Mouse (Mus musculus): ENCODE results near the gene Gzme.
A peak's percentile ranks its signal among the peaks of the same experiment; 100 is the strongest.
"Not testable (repeated sequence)": the region's sequence is repeated elsewhere in the genome, so short reads cannot be mapped to it uniquely, and the experiment has no call there.

Gzme gene

DNA sequence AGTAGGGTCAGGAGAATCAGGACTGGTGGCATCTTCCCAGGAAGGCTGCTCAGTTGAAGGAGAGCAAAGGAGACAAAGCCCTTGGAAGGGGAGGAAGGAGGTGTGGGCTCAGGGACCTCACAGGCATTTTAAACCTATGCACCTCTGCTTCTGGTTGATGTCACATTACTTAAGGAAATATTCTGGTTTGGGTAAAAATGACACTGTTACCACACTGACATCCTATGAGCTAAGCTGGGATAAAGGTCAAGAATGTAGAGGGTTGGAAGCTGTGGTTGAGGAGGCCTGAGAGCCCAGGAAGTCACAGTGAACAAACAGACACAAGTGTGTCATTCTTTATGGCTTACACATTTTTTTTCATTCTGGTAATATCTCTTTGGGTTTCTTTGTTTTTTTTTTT is at the start of gene Gzme:
TSS of gene Gzme (minus strand) at position 101 of the 400 bp plus-strand sequence.
- no peak for DNase-seq (ENCODE audit: low spot score)

DNA sequence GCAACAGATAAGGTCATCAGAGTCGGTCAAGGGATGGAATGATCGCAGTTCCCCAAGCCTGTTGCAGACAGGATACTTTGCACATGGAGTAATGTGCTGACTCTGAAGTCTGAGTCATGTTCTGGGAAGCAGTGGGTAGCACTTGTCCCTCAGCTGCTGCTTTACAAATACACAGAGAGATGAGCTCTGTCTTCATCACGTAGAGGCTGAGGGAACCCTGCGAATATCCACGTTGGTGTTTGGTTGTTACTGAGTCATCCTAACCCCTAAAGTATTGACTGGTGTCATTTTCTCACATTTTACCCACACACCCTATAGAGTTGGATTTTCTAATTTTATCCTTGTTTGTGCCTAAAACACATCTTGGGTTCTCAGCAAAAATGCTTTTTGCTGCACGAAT is 47.6 kb upstream of the Gzme start:
- peak; percentile 14 for DNase-seq (ENCODE audit: low spot score)

DNA sequence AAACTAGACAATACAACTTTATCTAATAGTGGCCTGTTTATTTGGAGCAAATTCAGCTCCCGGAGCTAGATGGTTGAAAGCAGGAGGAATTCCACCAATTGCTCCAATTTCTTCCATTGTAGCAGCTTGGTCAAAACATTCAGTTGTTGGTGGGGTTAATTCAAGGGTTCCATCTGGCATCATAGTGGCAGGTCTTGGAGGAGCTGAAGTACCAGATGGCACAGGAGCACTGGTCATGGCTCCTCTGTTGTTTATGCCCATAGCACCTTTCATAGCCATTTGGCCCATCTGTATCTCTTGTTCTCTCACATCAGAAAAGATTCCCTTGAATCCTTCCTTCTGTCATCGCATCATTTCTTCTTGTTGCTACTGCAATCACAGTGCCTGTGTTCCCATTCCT is 41.7 kb upstream of the Gzme start:
- no peak for DNase-seq (ENCODE audit: low spot score)

DNA sequence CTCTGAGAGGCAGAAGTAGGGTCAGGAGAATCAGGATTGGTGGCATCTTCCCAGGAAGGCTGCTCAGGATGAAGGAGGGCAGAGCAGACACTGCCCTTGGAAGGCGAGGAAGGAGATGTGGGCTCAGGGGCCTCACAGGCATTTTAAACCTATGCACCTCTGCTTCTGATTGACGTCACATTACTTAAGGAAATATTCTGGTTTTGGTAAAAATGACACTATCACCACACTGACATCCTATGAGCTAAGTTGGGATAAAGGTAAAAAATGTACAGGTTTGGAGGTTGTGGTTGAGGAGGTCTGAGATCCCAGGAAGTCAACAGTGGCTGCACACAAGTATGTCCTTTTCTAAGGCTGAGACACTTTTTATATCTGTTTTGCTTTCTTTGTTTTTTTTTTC is 39.1 kb upstream of the Gzme start, which contains the start of gene Gzmg:
TSS of gene Gzmg (minus strand) at position 101 of the 400 bp plus-strand sequence.
- not testable (repeated sequence) for DNase-seq (ENCODE audit: low spot score)

DNA sequence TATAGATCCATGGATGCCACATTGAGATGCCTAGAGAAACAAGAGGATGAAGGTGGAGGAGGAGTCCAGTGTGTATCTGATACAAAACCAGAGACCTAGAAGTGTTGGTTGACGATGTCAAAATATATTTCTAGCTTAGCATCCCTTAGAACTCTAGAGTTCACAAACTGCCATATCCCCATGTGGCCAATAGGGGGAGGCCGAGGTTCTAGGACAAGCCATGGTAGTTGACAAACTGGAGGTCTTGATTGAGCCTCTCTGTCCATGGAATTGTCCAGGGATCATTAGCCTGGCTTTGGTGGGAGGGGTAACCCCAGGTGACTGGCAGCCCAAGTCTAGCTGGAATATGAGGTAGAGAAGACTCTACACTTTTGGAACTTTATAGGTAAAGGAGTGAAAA is 34.9 kb upstream of the Gzme start:
- DNase-seq (ENCODE audit: low spot score): no peak

DNA sequence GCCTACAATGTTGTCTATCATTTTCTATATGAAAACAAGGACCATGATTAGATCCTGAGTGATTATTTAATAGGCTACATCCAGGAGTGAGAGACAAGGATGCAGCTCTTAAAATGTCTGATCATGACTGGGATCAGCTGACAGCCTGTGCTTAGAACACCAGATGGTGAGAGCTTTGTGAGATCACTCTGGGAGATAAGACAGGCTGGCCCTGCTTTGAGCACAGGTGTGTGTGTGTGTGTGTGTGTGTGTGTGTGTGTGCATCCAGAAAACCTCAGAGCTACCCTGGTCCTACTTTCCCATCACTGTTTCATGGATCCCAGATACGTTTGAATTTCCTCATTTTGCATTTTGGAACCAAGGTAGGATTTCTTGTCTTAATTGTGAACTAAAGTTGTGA is 13.2 kb upstream of the Gzme start:
- DNase-seq (ENCODE audit: low spot score): not testable (repeated sequence)

DNA sequence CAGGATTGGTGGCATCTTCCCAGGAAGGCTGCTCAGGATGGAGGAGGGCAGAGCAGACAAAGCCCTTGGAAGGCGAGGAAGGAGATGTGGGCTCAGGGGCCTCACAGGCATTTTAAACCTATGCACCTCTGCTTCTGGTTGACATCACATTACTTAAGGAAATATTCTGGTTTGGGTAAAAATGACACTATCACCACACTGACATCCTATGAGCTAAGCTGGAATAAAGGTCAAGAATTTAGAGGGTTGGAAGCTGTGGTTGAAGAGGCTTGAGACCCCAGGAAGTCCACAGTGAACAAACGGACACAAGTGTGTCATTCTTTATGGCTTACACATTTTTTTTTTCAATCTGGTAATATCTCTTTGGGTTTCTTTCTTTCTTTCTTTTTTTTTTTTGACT is 12.1 kb upstream of the Gzme start, which contains the start of gene Gzmd:
TSS of gene Gzmd (minus strand) at position 101 of the 400 bp plus-strand sequence.
- not testable (repeated sequence) for DNase-seq (ENCODE audit: low spot score)

DNA sequence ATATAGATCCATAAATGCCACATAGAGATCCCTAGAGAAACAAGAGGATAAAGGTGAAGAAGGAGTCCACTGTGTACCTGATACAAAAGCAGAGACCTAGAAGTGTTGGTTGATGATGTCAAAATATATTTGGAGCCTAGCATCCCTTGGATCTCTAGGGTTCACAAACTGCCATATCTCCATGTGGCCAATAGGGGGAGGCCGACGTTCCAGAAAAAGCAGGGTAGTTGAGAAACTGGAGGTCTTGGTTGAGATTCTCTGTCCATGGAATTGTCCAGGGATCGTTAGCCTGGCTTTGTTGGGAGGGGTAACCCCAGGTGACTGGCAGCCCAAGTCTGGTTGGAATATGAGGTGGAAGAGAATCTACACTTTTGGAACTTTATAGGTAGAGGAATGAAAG is 7.9 kb upstream of the Gzme start:
- DNase-seq (ENCODE audit: low spot score): no peak

DNA sequence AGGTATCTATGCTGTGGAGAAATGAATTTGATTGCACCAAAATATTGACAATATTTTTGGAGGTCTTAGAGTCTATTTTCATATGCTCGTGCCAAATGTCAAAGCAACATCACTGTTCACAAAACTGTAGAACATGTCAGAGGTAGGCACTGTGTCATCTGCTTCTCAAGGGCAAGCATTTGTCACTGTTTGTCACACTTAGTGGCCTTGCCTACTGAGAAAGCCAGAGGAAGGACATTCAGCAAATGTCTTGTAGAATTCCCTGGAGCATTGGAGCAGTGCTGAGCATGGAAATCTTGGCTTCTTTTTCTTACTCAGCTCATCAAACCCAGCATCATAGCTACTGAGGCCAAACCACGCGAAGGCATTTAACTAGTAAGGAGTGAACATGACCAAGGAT is 3.1 kb upstream of the Gzme start:
- no peak for DNase-seq (ENCODE audit: low spot score)

DNA sequence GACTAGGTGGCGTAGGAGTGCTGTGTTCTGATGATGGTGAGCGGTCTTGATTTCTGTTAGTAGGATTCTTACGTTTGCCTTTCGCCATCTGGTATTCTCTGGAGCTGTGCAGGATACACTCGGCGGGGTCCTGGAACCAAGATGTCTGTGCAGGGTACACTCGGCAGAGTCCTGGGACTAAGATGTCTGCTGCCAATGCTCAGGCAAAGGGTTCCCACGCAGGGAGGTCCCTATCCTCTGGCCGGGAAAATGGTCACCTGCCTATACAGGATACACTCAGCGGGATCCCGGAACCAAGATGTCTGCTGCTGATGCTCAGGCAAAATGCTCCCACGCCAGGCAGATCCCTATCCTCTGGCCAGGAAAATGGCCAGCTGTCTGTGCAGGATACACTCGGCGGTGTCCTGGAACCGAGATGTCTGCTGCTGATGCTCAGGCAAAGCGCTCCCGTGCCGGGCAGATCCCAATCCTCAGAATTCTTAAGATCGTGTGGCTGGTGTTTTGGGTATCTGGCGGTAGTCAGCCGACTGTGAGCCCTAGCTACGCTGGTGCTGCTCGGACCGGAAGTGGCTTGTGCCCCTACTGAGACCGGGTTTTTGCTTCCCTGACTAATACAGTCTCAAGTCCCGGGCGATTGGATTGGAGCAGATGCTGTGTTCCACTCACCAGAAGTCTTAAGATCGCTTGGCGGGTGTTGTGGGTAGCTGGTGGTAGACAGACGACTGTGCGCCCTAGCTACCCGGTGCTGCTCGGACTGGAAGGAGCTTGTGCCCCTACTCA is 4.7 kb downstream of the Gzme start:
- DNase-seq (ENCODE audit: low spot score): not testable (repeated sequence)

DNA sequence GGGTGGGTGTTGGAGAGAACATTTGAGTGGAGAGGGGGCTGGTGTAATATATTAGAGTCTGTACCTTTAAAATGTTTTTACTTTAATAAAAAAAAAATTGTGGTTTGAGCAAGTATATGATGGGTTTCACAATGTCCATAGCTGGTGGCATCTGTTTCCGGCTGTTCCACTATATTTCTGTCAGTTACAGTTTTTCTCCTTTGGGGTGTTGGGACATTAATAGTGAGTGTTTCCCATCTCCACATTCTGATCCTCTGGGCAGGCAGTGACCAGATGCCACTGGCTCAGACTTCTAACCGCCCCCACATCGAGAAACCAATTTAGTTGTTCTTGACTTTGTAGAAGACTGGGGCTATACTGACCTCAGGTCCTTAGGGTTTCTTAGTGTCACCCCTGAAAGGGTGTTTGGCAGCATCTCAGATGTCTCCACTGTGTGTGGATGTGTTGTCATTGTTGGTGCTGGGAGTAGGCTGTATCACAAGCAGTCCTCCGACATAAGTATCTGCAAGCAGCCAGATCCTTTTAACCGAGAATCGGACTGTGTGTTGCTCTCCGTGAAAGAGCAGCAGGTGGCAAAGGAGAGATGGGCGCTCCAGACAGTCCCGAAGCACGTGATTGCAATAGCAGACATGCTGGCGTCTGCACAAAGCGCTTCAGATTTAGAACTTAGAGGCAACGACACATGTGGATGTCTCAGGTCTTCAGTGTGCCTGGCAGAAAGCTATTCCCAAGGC is 14.8 kb downstream of the Gzme start:
- no peak for DNase-seq (ENCODE audit: low spot score)

DNA sequence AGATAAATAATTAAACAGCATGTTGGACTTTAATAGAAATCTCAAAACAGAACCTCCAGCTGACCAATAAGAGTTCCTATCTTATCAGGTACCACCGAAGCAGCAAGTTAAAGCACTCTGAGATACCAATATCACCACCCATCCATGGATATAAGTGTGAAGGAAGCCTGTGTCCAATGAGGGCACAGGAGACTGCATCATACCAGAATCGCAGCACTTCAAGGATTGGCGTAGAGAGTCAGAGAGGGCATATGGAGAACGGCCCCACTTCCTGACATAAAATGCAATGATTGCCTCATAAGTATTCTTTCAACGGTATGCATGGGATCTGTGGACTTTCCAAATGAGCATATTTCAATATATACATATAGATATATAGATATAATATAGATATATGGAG is 15.4 kb downstream of the Gzme start:
- DNase-seq (ENCODE audit: low spot score): no peak

DNA sequence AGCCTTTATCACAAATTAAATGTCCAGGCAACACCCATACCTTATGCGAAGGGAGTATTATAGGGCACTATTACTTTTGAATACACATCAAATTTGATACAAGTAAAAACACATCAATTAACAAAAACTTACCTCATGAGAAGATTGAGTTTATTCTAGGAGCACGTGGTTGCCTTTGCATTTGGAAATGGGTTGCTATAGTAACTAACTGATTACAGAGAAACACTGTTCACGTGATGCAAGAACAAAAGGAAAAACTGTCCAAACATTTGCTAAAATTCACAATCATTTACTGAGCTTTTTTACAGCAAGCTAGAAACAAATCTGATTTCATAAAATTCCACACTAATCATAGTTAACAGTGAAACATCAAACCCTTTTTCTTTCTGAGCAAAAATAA is 17.0 kb downstream of the Gzme start:
- no peak for DNase-seq (ENCODE audit: low spot score)

DNA sequence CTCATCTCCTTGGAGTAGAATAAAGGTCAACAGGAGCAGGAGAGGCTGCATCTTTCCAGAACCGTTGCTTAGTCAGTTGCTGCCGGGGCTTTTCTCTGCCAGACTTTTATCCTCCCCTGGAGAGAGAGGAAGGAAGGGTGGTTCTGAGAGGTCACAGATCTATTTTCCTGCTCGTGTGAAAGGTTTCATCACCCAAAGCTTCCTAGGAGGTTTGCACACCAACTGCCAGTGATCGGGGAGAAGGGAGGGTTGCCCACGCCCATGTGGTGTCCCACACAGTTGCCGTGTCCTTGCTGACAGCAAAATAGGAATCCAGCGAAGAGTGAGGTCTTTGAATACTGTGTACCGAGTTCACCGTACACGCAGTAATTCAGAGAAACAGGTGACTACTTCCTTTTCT is 18.0 kb downstream of the Gzme start, which contains the start of gene Ctsg:
TSS of gene Ctsg (minus strand) at position 189 of the 400 bp plus-strand sequence.
- no peak for DNase-seq (ENCODE audit: low spot score)

DNA sequence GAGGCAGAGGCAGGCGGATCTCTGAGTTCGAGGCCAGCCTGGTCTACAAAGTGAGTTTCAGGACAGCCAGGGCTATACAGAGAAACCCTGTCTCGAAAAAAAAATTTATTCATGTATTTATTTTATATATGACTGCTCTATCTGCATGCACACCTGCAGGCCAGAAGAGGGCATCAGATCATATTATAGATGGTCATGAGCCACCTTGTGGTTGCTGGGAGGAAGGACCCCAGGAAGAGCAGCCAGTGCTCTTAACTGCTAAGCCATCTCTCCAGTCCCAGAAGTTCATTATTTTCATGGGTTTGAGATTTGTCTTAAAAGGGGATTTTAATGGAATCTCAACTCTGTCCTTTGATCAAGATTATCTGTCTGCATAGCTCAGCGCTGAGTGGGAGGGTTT is 21.5 kb downstream of the Gzme start:
- DNase-seq (ENCODE audit: low spot score): no peak

DNA sequence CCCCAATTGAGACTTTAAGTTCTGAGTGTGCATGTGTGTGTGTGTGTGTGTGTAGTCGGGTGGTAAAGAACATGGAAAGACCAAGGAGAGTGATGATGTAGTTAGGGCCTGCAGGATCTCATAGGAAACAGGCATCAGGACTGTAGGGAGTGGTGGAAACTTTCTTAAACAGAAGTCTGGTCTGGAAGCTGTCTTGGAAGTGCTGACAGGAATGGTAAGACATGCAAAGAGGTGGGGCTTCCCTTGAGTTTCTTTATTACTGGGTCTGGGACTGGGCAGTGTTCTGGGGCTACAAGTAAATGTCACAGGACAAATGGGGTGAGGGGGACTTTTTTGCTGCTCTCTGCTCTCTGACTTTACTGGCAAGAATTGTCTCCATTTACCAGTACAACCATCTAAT is 22.8 kb downstream of the Gzme start:
- DNase-seq (ENCODE audit: low spot score): no peak

DNA sequence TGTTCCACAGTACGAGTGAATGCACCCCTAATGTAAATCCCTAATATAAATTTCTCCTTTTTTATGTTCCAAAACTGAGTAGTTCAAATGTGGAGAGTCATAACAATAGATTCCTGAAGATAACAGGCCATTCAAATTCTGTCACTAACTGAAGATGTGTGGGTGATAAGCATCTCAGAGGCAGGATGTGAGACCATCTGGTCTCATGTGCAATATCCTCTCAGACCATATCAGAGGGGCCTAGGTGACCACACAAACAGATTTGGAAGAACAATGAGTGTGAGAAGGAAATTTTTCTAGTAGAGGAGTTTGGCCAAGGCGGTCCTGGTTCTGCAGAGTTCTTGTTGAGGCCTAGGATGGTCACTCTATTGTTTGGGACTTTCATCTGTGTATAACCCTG is 27.1 kb downstream of the Gzme start:
- DNase-seq (ENCODE audit: low spot score): no peak

DNA sequence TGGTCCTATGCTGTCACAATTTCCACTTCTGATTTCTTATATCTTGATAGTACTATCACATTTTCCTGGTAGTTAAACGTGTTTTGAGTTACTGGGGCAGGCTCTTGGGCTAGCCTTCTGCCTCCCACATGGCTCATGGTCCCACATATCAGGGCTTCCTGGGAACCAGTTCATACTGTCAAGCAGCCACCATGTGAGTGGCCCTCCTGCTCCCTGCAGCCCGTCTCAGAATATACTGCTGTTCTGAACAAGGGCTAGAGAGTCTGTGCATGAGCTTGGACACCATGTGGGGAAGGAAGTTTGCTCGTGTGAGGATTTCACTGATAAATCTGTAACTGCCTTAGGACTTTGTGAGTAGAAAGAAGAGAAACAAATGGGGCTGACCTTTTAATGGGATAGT is 33.7 kb downstream of the Gzme start:
- DNase-seq (ENCODE audit: low spot score): no peak

DNA sequence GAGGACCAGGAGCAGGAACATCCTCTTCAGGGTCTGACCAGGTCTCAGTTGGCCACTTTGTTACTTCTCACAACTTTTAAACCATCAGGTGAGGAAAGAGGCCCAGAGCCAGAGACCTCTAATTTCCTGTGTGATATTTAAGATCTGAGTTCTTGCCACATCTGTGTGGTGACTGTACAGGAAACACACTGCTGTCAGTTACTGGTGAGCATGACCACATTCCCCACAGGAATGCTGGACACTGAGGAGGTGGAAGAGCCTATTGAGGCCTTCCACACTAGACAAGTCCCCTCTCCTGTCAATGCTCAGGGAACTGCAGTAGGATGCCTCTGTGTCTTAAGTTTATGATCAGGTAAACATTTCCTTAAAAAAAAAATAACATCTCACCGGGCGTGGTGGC is 35.3 kb downstream of the Gzme start, which contains the start of gene Mcpt8:
TSS of gene Mcpt8 (minus strand) at position 107 of the 400 bp plus-strand sequence.
- no peak for DNase-seq (ENCODE audit: low spot score)

DNA sequence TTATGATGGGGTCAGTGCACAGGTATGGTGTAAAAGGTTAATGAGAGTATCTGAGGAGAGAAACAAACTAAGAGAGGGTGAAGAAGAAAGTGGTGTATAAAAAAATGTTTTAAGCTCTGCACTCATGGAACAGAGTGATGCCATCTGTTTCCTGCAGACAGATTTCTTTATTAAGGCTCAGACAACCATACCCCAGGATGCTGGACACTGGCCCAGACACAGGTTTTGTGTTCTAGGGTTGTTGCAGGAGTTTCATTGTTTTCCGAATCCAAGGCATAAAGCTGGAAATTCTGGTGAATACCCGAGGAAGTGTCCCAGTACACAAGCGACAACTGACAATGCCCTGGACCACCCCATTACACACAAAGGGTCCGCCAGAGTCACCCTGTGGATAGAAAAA is 38.4 kb downstream of the Gzme start:
- no peak for DNase-seq (ENCODE audit: low spot score)

Measured in left cerebral cortex, adult 11 months (tissue).